Mouse (Mus musculus): Measurements from ENCODE around the gene Myrf. TPM values are rescaled to one million over a fixed set of nuclear protein-coding genes. Genes with fewer than 3 reads are reported as not detected.
"Not testable (repeated sequence)": the region's sequence is repeated elsewhere in the genome, so short reads cannot be mapped to it uniquely, and the experiment has no call there.

The Myrf gene
- polyA plus RNA-seq, 1 experiment from 2014 or later = 2.1 TPM

GRCm38 (mm10) chr19:10182142-10182541, 58.4 kb downstream of the Myrf start:
- WGBS = 37% methylated on average over 7 of the region's 7 CpGs
- Histone ChIP-seq H3K4me1 (replicated peaks) (peaks cover 31% of the 10 kb centered on the region), H3K27me3 (ENCODE audit: insufficient read depth, poor library complexity, severe bottlenecking) (no peaks in the 10 kb centered on the region), H3K9me3 (no peaks in the 10 kb centered on the region), H3K4me3 (peak overlapping the region; percentile 96), H3K27ac (peak overlapping the region; percentile 99), H3K36me3 (peaks cover 28% of the 10 kb centered on the region)
- no peak for DNase-seq (ENCODE audit: low spot score)

GRCm38 (mm10) chr19:10181225-10181624, 59.3 kb downstream of the Myrf start:
- 95% methylated on average over 7 of the region's 7 CpGs for WGBS
- no peak overlapping the region for H3K27ac ChIP-seq
- no peaks in the 10 kb centered on the region for H3K27me3 ChIP-seq (ENCODE audit: insufficient read depth, poor library complexity, severe bottlenecking)

GRCm38 (mm10) chr19:10176941-10177372, 63.6 kb downstream of the Myrf start:
- H3K27ac ChIP-seq = no peak overlapping the region
- no peaks in the 10 kb centered on the region for H3K9me3 ChIP-seq
- peaks cover 5% of the 10 kb centered on the region; the same call in 1 of the 2 replicates for H3K4me1 ChIP-seq (replicated peaks)
- no peak for DNase-seq (ENCODE audit: low spot score)
- H3K4me3 ChIP-seq = no peak overlapping the region
- no peaks in the 10 kb centered on the region for H3K36me3 ChIP-seq
- H3K27me3 ChIP-seq (ENCODE audit: insufficient read depth, poor library complexity, severe bottlenecking) = no peaks in the 10 kb centered on the region
- 73% methylated on average over 7 of the region's 7 CpGs for WGBS

More at GRCm38 (mm10) chr19:10181225-10181624, 59.3 kb downstream of the Myrf start:
- H3K9me3 ChIP-seq = no peaks in the 10 kb centered on the region
- peaks cover 19% of the 10 kb centered on the region for H3K36me3 ChIP-seq
- peaks cover 34% of the 10 kb centered on the region for H3K4me1 ChIP-seq (replicated peaks)
- no peak overlapping the region for H3K4me3 ChIP-seq
- DNase-seq (ENCODE audit: low spot score) = no peak

- H3K36me3 ChIP-seq = no peaks in the 10 kb centered on the region
- H3K27ac ChIP-seq = no peak overlapping the region
- no peak for DNase-seq (ENCODE audit: low spot score)
- H3K27me3 ChIP-seq (ENCODE audit: insufficient read depth, poor library complexity, severe bottlenecking) = no peaks in the 10 kb centered on the region
- no peaks in the 10 kb centered on the region for H3K9me3 ChIP-seq
- 74% methylated on average over 1 of the region's 1 CpGs for WGBS
- H3K4me3 ChIP-seq = no peak overlapping the region
- H3K4me1 ChIP-seq (replicated peaks) = peaks cover 4% of the 10 kb centered on the region; the same call in 1 of the 2 replicates
Measured at GRCm38 (mm10) chr19:10176477-10176876, 64.1 kb downstream of the Myrf start.

GRCm38 (mm10) chr19:10174956-10175355, 65.6 kb downstream of the Myrf start:
- DNase-seq (ENCODE audit: low spot score) = no peak
- no peaks in the 10 kb centered on the region for H3K36me3 ChIP-seq
- no peak overlapping the region for H3K27ac ChIP-seq
- peaks cover 4% of the 10 kb centered on the region; the same call in 1 of the 2 replicates for H3K4me1 ChIP-seq (replicated peaks)
- no peaks in the 10 kb centered on the region for H3K27me3 ChIP-seq (ENCODE audit: insufficient read depth, poor library complexity, severe bottlenecking)
- 79% methylated on average over 4 of the region's 4 CpGs for WGBS
- H3K4me3 ChIP-seq = no peak overlapping the region
- H3K9me3 ChIP-seq = no peaks in the 10 kb centered on the region

GRCm38 (mm10) chr19:10173844-10174539, 66.6 kb downstream of the Myrf start:
- Histone ChIP-seq H3K4me1 (replicated peaks) (peaks cover 4% of the 10 kb centered on the region; the same call in 1 of the 2 replicates), H3K27me3 (ENCODE audit: insufficient read depth, poor library complexity, severe bottlenecking) (no peaks in the 10 kb centered on the region), H3K9me3 (no peaks in the 10 kb centered on the region), H3K36me3 (no peaks in the 10 kb centered on the region), H3K27ac (no peak overlapping the region), H3K4me3 (no peak overlapping the region)
- WGBS = 88% methylated on average over 7 of the region's 7 CpGs
- DNase-seq (ENCODE audit: low spot score) = no peak

GRCm38 (mm10) chr19:10173116-10173718, 67.3 kb downstream of the Myrf start:
- peaks cover 4% of the 10 kb centered on the region; the same call in 1 of the 2 replicates for H3K4me1 ChIP-seq (replicated peaks)
- H3K4me3 ChIP-seq = no peak overlapping the region
- no peaks in the 10 kb centered on the region for H3K36me3 ChIP-seq
- H3K27ac ChIP-seq = no peak overlapping the region
- 86% methylated on average over 5 of the region's 5 CpGs for WGBS
- H3K27me3 ChIP-seq (ENCODE audit: insufficient read depth, poor library complexity, severe bottlenecking) = no peaks in the 10 kb centered on the region
- no peaks in the 10 kb centered on the region for H3K9me3 ChIP-seq
- no peak for DNase-seq (ENCODE audit: low spot score)

- no peak overlapping the region for H3K27ac ChIP-seq
- H3K36me3 ChIP-seq = no peaks in the 10 kb centered on the region
- no peak for DNase-seq (ENCODE audit: low spot score)
- no peaks in the 10 kb centered on the region for H3K9me3 ChIP-seq
- no peak overlapping the region for H3K4me3 ChIP-seq
- peaks cover 2% of the 10 kb centered on the region; the same call in 1 of the 2 replicates for H3K4me1 ChIP-seq (replicated peaks)
- H3K27me3 ChIP-seq (ENCODE audit: insufficient read depth, poor library complexity, severe bottlenecking) = no peaks in the 10 kb centered on the region
Measured at GRCm38 (mm10) chr19:10171846-10172245, 68.7 kb downstream of the Myrf start.

GRCm38 (mm10) chr19:10171359-10171758, 69.2 kb downstream of the Myrf start:
- no peaks in the 10 kb centered on the region for H3K36me3 ChIP-seq
- no peaks in the 10 kb centered on the region for H3K9me3 ChIP-seq
- 87% methylated on average over 7 of the region's 7 CpGs for WGBS
- no peak overlapping the region for H3K4me3 ChIP-seq
- H3K27me3 ChIP-seq (ENCODE audit: insufficient read depth, poor library complexity, severe bottlenecking) = no peaks in the 10 kb centered on the region
- H3K4me1 ChIP-seq (replicated peaks) = no peaks in the 10 kb centered on the region
- no peak for DNase-seq (ENCODE audit: low spot score)
- H3K27ac ChIP-seq = no peak overlapping the region

GRCm38 (mm10) chr19:10170466-10170865, 70.1 kb downstream of the Myrf start:
- no peaks in the 10 kb centered on the region for H3K9me3 ChIP-seq
- no peaks in the 10 kb centered on the region for H3K36me3 ChIP-seq
- 20% methylated on average over 1 of the region's 1 CpGs for WGBS
- no peak overlapping the region for H3K4me3 ChIP-seq
- no peaks in the 10 kb centered on the region for H3K27me3 ChIP-seq (ENCODE audit: insufficient read depth, poor library complexity, severe bottlenecking)
- DNase-seq (ENCODE audit: low spot score) = no peak
- H3K27ac ChIP-seq = no peak overlapping the region
- H3K4me1 ChIP-seq (replicated peaks) = no peaks in the 10 kb centered on the region

- not testable (repeated sequence) for H3K9me3 ChIP-seq; DNase-seq (ENCODE audit: low spot score); H3K4me3 ChIP-seq; H3K27ac ChIP-seq; H3K4me1 ChIP-seq (replicated peaks); H3K36me3 ChIP-seq; H3K27me3 ChIP-seq (ENCODE audit: insufficient read depth, poor library complexity, severe bottlenecking)
- WGBS = 80% methylated on average over 3 of the region's 3 CpGs
Measured at GRCm38 (mm10) chr19:10169692-10170330, 70.7 kb downstream of the Myrf start.

GRCm38 (mm10) chr19:10169179-10169578, 71.4 kb downstream of the Myrf start:
- Histone ChIP-seq H3K36me3 (no peaks in the 10 kb centered on the region), H3K27me3 (ENCODE audit: insufficient read depth, poor library complexity, severe bottlenecking) (no peaks in the 10 kb centered on the region), H3K4me1 (replicated peaks) (no peaks in the 10 kb centered on the region), H3K4me3 (no peak overlapping the region), H3K27ac (no peak overlapping the region), H3K9me3 (no peaks in the 10 kb centered on the region)
- no peak for DNase-seq (ENCODE audit: low spot score)

- WGBS = 85% methylated on average over 3 of the region's 3 CpGs
- Histone ChIP-seq H3K4me3 (no peak overlapping the region), H3K9me3 (no peaks in the 10 kb centered on the region), H3K27ac (no peak overlapping the region), H3K27me3 (ENCODE audit: insufficient read depth, poor library complexity, severe bottlenecking) (no peaks in the 10 kb centered on the region), H3K36me3 (no peaks in the 10 kb centered on the region), H3K4me1 (replicated peaks) (no peaks in the 10 kb centered on the region)
- DNase-seq (ENCODE audit: low spot score) = no peak
Measured at GRCm38 (mm10) chr19:10168441-10168840, 72.1 kb downstream of the Myrf start.
